Comparison of ENCODE assay signal across 9 mouse cellular contexts in genomic region chr6:61063129-61063528, GRCm38 (mm10).
DNase-seq lines count a peak whose midpoint lies in the region; ATAC-seq and TF ChIP-seq lines count a peak whose summit lies in the region.
"Had no signal": no experiment of that assay in that cellular context is flagged by ENCODE, and none has a peak within 500 bp of the region (broad histone marks: within the 10 kb centered on the region; RNA-seq: fewer than 3 reads in every experiment).

No protein-coding gene starts in this region.

- no peak overlapping the region for H3K4me3 ChIP-seq in gastrocnemius, adult 2 months
- no peak overlapping the region for H3K4me3 ChIP-seq in embryonic facial prominence, embryonic 14.5 days (ENCODE audit: low read depth, low read length)
- H3K4me3 ChIP-seq in midbrain, embryonic 13.5 days (replicated peaks): no peak overlapping the region
- H3K4me3 ChIP-seq: limb, embryonic 15.5 days had no signal

- no peaks in the 10 kb centered on the region for H3K36me3 ChIP-seq in embryonic facial prominence, embryonic 14.5 days (ENCODE audit: control insufficient read depth, insufficient read depth, low read length)
- H3K36me3 ChIP-seq in midbrain, embryonic 13.5 days: no peaks in the 10 kb centered on the region
- H3K36me3 ChIP-seq: limb, embryonic 15.5 days had no signal

- H3K9me3 ChIP-seq in embryonic facial prominence, embryonic 14.5 days (ENCODE audit: control insufficient read depth, low read length): no peaks in the 10 kb centered on the region
- no peaks in the 10 kb centered on the region for H3K9me3 ChIP-seq in midbrain, embryonic 13.5 days
- H3K9me3 ChIP-seq: limb, embryonic 15.5 days had no signal

- TF ChIP-seq CTCF in gastrocnemius, adult 2 months (IDR thresholded peaks at IDR 0.05): peak; percentile 45

- no peaks in the 10 kb centered on the region for H3K27me3 ChIP-seq in embryonic facial prominence, embryonic 14.5 days (replicated peaks; ENCODE audit: control insufficient read depth, insufficient read depth, low read length)
- H3K27me3 ChIP-seq in midbrain, embryonic 13.5 days: no peaks in the 10 kb centered on the region
- H3K27me3 ChIP-seq: limb, embryonic 15.5 days had no signal

- intact Hi-C loops in gastrocnemius, adult 2 months (cut with DNase I): loop anchor here (5.0 kb wide), 1 partner anchor 239 kb away; no protein-coding TSS in a partner anchor

- H3K9ac ChIP-seq in embryonic facial prominence, embryonic 14.5 days (ENCODE audit: low read depth, low read length): no peak overlapping the region
- no peak overlapping the region for H3K9ac ChIP-seq in midbrain, embryonic 13.5 days (replicated peaks)
- H3K9ac ChIP-seq: limb, embryonic 15.5 days had no signal

- DNase-seq in gastrocnemius, adult 2 months: no peak
- DNase-seq in gastrocnemius, postnatal 4 days (ENCODE audit: low spot score in 2 of 2): no peak
- peak; percentile 16 for DNase-seq in thymus, postnatal 14 days
- no peak for DNase-seq in thymus, adult 18-20 months
- DNase-seq in embryonic facial prominence, embryonic 14.5 days (ENCODE audit: low spot score): peak; percentile 50
- peak; percentile 65 for DNase-seq in retina, embryonic 14.5 days (ENCODE audit: low spot score)
- no peak for DNase-seq in gastrocnemius, adult 18-20 months (ENCODE audit: low spot score)

- H3K4me2 ChIP-seq in embryonic facial prominence, embryonic 14.5 days (ENCODE audit: low read depth, low read length): no peak overlapping the region
- H3K4me2 ChIP-seq in midbrain, embryonic 13.5 days (replicated peaks): no peak overlapping the region
- H3K4me2 ChIP-seq: limb, embryonic 15.5 days had no signal

- no peak for ATAC-seq in embryonic facial prominence, embryonic 14.5 days (ENCODE audit: low read depth)
- no peak for ATAC-seq in midbrain, embryonic 13.5 days

- H3K4me1 ChIP-seq in embryonic facial prominence, embryonic 14.5 days (ENCODE audit: control insufficient read depth, insufficient read depth, low read length): no peaks in the 10 kb centered on the region
- peaks cover 26% of the 10 kb centered on the region for H3K4me1 ChIP-seq in midbrain, embryonic 13.5 days (replicated peaks)
- H3K4me1 ChIP-seq: limb, embryonic 15.5 days had no signal

- no peak overlapping the region for H3K27ac ChIP-seq in gastrocnemius, adult 2 months
- H3K27ac ChIP-seq in embryonic facial prominence, embryonic 14.5 days (replicated peaks; ENCODE audit: low read depth, low read length): no peak overlapping the region
- H3K27ac ChIP-seq in midbrain, embryonic 13.5 days: no peak overlapping the region
- H3K27ac ChIP-seq: limb, embryonic 15.5 days had no signal

- 28% methylated on average over 4 of the region's 4 CpGs for WGBS in embryonic facial prominence, embryonic 14.5 days
- 40% methylated on average over 4 of the region's 4 CpGs for WGBS in midbrain, embryonic 13.5 days

Comparison
In these comparisons a context has a peak if more than half of its experiments do, and no peak if none do; other contexts are left out.
1. DNase-seq: peak in thymus, postnatal 14 days (single experiment), embryonic facial prominence, embryonic 14.5 days (single experiment) and retina, embryonic 14.5 days (single experiment); none in gastrocnemius, adult 2 months (single experiment), gastrocnemius, postnatal 4 days (0 of 2), thymus, adult 18-20 months (0 of 2) and gastrocnemius, adult 18-20 months (single experiment).